Mouse (Mus musculus) gastrocnemius, adult 2 months (tissue): ENCODE measurements around the gene Mvb12b. TPM values are rescaled to one million over a fixed set of nuclear protein-coding genes. Genes with fewer than 3 reads are reported as not detected.

ENCODE experiments used
- DNase-seq: peaks from one replicate; pipeline ENCODE4 v3.0.0; 2022
- H3K27ac ChIP-seq: fragments of 200-600 bp; 2 replicates; pipeline ENCODE4 v1.8.1; 2022; ENCODE audit warnings: mild to moderate bottlenecking
- H3K4me3 ChIP-seq: fragments of 200-600 bp; 2 replicates; pipeline ENCODE4 v1.8.1; 2022; ENCODE audit warnings: mild to moderate bottlenecking, moderate library complexity
- CTCF ChIP-seq: fragments of 200-600 bp; IDR thresholded peaks from 2 replicates; pipeline ENCODE4 v1.8.1; 2022; ENCODE audit warnings: antibody characterized with exemption, mild to moderate bottlenecking, moderate library complexity
- intact Hi-C: fragments of 180-260 bp; cut with DNase I; formaldehyde crosslinking; loops from one replicate; pipeline ENCODE4 v1.15.1; 2025
- total RNA-seq, 2 experiments: library from RNA; stranded (reverse); gene quantifications; 2 replicates each; pipeline ENCODE4 v1.2.3; 2021

The Mvb12b gene
- total RNA-seq, 2 experiments from 2014 or later: 28.4 to 30.4 TPM

DNA sequence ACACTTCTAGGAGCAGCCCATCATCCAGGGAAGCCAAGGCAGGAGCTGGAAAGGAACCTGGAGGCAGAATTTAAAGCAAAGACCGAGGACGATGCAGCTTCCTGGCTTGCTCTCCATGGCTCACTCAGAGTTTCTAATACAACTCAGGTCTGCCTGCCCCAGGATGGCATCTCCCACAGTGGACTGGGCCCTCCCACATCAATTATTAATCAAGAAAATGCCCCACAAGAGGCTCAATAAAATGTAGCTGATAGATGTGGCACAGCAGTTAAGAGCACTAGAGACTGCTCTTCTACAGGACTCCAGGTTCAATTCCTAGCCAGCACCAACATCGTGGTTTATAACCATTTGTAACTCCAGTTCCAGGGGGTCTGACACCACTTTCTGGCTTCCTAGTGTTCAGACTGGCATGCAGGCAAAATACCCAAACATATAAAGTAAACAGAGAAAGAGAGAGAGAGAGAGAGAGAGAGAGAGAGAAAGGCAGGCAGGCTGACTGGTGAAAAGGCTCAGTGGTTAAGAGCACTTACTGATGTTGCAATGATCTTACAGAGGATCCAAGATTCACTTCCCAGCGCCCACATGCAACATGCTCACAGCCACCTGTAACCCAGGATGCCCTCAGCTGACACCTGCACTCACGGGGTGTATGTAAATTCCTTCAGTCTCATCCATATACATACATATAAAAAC is 18.6 kb downstream of the Mvb12b start:
- no peak for DNase-seq
- H3K4me3 ChIP-seq: no peak overlapping the region
- intact Hi-C loops: no loop called here
- no peak overlapping the region for H3K27ac ChIP-seq
- no peak for TF ChIP-seq CTCF

DNA sequence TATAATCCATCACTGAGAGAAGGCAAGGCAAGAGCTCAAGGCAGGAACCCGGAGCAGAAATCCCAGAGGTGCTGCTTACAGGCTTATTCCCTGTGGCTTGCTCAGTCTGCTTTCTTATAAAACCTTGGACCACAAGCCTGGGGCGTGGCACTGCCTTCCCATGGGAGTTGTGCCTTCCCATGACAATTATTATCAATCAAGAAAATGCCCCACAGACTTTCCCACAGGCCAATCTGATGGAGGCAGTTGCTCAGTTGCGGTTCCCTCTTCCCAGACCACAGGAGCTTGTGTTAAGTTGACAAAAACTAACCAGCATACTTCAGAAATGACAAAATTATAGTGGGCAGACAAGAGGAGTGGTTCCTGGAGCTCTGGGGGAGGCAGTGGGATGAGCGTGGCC is 19.4 kb downstream of the Mvb12b start:
- no peak for TF ChIP-seq CTCF
- Histone ChIP-seq H3K4me3 (no peak overlapping the region), H3K27ac (no peak overlapping the region)
- no peak for DNase-seq
- intact Hi-C loops: no loop called here

DNA sequence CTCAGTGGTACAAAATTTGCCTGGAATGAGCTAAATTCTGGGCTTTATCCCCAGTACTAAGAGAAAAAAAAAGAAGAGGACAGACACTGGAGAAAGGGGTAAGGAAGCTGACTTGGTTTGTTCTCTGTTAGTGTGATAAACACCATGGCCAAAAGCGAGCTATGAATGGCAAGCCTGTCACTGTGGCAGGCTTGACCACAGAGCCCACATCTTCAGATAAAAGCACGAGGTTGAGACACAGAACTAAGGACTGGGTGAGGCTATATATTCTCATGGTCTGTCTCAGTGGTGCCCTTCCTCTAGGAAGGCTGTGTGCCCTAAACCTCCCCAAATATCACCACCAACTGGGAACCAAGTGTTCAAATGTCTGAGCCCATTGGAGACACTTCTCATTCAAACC is 31.0 kb downstream of the Mvb12b start:
- TF ChIP-seq CTCF: no peak
- no peak overlapping the region for H3K4me3 ChIP-seq
- intact Hi-C loops: no loop called here
- DNase-seq: no peak
- H3K27ac ChIP-seq: no peak overlapping the region

DNA sequence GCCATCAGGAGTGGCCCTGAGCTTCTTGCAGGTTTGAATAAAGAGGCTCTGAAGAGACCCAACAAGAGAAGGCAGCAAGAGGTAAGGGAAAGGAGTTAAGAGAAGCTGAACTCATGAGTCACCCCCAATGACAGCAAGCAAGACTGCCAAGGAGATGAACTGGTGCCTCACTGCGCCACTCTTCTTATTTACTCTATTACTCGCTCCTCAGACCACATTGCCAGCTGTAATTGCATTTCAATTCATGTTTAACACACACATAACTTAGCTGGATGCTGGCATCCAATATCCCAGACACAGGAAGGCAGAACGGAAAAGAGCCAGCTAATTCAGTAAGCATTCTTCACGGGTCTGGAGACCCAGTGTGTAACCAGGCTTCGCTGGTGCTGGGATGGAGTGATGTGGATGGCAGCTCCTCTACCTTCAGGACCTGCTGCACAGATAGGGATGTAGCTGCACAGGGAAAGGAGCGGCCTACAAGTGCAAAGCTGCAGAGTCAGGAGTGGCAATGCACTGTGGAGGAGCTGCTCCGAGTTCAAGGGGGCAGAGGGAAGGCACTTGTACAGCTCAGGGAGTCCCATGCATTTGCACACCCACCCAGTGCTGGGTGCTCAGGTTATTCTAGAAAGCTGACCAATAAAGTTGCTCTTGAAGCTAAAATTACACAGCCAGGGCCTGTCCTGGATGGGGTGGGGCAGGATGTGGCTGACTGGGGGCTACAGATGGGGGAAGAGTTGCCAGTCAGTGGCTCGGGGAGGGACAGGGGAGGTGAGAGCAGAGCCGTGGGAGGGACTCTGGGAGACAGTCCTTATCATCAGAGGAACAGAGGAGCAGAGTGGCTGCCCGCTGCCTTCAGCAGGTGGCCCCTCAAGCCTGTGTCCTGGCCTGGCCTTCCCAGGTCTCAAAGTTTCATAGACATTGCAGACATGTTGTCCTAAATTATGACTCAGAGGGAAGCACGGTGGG is 34.5 kb downstream of the Mvb12b start:
- H3K4me3 ChIP-seq: no peak overlapping the region
- DNase-seq: no peak

DNA sequence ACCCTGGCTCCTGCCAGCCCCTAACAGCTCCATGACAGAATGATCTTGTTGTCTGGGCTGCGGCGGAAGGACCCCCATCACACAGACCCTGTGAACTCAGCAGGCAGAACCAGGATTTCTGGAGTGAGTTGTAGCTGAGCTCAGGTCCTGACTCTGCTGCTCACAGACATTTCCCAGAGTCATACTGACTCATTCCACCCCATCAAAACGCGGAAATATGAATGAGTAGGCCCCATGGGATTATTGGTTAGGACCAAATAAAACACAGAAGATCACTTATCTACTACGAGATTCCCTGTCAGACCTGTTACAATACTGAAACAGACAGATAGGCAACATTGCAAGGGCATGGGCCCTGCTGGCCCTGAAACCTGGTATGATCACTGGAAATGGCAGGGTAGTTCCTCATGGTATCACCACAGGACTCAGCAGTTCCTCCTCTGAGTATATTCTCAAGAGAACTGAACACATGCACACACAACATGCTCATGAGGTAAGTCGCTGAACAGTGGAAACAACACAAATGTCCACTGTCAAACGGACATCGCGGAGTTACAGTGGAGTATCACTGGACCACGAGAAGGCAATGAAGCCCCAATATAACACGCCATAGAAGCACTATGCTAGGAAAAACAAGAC is 40.4 kb downstream of the Mvb12b start:
- Histone ChIP-seq H3K27ac (no peak overlapping the region), H3K4me3 (no peak overlapping the region)
- no peak for TF ChIP-seq CTCF
- no peak for DNase-seq
- intact Hi-C loops: no loop called here

More for the DNA sequence above, 34.5 kb downstream of the Mvb12b start:
- H3K27ac ChIP-seq: no peak overlapping the region
- intact Hi-C loops: no loop called here
- TF ChIP-seq CTCF: no peak

DNA sequence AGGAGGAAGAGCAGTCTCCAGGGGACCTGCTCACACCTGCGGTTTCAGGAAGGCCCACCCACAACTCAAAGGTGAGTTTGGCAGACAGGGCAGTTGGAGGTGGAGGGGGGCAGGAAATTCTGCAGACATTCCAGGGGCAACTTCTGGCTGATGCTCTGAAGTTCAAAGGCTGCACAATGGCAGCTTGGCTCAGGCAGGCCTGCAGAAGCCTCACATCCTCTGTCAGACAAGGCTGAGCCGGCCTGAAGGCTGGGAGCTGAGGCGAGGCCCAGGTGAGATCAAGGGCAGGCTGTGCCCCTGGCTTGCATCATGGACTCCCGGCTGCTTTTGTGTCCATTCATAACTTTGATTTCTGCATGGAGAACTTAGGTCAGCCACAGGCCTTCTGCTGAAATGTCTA is 41.1 kb downstream of the Mvb12b start:
- Histone ChIP-seq H3K4me3 (no peak overlapping the region), H3K27ac (no peak overlapping the region)
- TF ChIP-seq CTCF: no peak
- intact Hi-C loops: no loop called here
- no peak for DNase-seq

DNA sequence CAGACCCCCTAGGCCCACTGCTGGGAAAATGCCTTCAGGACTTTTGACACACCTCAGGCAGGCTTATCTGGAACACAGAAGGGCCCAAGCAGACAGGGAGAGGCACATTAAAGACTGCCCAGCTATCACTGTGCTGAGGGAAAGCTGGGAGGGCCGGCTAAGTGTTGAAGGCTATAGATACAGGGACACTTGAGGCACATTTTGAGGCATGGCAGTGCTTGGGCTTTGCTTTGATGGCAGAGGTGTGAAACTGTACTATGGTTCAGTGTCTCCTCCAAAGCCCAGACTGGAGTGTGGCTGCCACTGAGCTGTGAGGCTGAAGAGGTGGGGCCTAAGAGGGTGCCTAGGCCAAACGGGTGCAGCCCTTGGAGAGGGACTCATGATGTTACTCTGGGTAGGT is 44.1 kb downstream of the Mvb12b start:
- H3K27ac ChIP-seq: no peak overlapping the region

DNA sequence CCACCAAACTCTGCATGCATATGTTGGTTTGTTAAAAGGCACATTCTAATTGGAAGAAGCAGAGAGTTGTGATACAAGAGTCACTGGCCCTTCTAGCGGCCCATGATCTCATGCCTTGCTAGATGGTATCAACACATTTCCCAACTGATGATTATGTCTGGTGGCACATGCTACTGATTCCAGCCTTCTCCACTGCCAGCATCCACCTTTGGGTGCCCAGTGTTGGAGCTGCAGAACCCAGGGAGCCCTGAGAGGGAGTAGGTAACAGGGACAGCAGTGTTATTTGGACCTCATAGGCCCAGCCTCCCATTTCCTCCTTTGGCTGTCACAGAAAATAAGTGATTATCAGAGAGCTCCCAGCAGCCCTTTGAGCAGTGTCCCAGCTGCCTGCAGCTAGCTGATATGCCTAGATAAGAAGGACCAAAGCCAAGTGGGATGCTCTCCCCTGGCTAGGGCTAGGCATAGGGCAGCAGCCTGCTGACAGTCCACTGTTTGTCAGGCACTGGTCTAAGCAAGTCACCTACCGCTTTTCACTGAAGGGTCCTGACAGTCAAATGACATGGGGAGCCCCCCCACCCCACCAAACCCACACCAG is 44.7 kb downstream of the Mvb12b start:
- intact Hi-C loops: no loop called here
- DNase-seq: no peak
- no peak overlapping the region for H3K27ac ChIP-seq

More for the DNA sequence above, 44.1 kb downstream of the Mvb12b start:
- no peak for DNase-seq
- intact Hi-C loops: no loop called here
- no peak for TF ChIP-seq CTCF
- no peak overlapping the region for H3K4me3 ChIP-seq

DNA sequence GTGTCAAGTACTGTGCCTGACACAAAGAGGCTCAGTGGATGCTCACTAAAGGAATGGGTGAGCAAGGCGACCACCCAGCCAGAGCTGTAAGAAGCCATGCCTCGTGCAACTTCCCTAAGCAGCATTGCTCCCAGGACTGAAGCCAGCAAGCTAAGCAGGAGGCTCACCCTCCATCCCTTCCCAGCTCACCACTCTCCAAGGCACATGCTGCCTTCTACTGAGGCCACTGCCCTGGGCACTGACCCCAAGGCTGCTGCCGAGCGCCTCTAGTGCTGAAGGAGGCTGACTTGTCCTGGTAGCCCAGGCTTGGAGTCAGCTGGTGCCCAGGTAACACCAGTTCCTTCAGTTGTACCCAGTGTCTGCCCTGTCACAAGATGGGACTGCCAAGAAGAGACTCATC is 45.8 kb downstream of the Mvb12b start:
- no peak overlapping the region for H3K4me3 ChIP-seq
- no peak for TF ChIP-seq CTCF
- intact Hi-C loops: no loop called here
- no peak overlapping the region for H3K27ac ChIP-seq
- DNase-seq: no peak

More for the DNA sequence above, 44.7 kb downstream of the Mvb12b start:
- no peak overlapping the region for H3K4me3 ChIP-seq
- no peak for TF ChIP-seq CTCF

DNA sequence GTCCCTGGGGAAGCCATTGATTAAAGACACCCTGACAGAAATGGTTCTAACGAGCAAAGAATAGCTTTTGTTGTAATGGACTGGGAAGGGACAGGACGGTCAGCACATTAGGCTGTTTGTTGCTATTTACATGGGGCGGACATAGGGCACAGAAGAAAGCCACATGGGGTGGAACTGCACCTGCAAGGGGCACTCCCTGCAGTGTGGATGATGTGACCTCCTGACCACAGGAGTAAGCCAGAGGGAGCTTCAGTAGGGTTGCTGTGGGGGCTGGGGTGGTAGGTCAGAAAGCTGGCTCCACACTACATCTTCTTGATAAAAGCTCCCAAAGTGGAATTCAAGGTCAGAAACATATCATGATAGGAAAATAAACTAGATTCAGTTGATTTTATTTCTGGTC is 47.3 kb downstream of the Mvb12b start:
- DNase-seq: no peak
- Histone ChIP-seq H3K27ac (no peak overlapping the region), H3K4me3 (no peak overlapping the region)
- no peak for TF ChIP-seq CTCF
- intact Hi-C loops: no loop called here

DNA sequence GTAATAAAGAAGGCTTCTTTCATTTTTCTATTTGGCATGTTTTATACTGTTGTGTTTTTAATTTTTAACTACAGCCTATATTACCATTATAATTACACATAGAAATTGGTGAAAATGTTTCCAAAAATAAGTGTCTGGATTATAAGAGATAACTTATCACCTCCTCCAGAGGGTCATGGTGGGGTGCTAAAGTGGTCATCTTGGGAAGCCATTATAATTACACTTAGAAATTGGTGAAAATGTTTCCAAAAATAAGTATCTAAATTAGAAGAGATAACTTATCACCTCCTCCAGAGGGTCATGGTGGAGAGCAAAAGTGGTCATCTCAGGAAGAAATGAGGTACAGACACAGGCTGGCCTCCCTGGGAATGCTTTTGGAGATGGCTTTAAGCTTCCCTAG is 48.5 kb downstream of the Mvb12b start:
- intact Hi-C loops: no loop called here
- no peak for DNase-seq
- H3K27ac ChIP-seq: no peak overlapping the region
- TF ChIP-seq CTCF: no peak
- no peak overlapping the region for H3K4me3 ChIP-seq

DNA sequence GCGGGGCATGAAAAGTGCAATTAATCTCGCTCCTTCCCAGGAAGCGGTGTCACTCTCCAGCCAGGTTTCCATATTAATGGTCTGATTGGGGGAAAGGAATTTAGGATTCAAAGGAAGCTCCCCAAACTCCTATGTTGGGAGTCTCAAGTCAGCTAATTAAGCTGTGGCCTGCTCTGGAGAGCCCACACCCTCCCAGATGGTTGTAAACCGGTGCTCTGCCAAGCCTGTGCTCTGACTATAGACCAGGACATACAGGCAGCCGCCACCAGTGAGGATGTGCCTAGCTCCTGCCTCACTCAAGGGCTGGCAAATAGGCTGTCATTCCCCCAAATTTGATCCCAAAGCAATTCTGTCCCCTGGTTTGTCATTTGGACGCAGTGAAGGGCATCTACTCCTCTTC is 50.4 kb downstream of the Mvb12b start:
- intact Hi-C loops: no loop called here
- no peak overlapping the region for H3K27ac ChIP-seq
- no peak overlapping the region for H3K4me3 ChIP-seq
- no peak for TF ChIP-seq CTCF
- DNase-seq: no peak

DNA sequence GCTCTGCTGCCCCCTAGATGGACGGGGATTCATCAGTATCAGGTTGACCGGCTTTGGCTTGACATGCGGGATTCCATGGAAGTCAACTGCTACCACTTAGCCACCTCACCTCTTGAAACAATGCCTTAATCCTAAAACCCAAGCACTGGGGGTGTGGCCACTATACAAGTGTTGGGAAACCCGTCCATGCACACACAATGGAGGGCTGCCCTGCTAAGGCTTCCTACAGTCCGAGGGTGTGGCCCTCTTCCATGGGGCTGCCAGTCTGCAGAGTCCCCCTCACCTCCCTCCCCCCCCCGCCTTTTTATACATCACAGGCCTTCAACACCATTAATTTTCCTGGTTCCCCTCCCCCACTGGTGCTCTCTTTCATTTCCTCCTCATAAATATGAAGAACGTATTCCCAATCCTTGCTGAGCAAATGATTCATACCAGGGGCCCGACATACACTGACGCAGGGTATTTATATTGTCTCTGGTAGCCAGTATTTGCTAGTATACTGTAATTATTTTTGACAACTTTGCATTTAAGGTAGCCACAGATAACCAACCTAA is 51.0 kb downstream of the Mvb12b start:
- intact Hi-C loops: no loop called here
- Histone ChIP-seq H3K27ac (no peak overlapping the region), H3K4me3 (no peak overlapping the region)
- no peak for DNase-seq
- no peak for TF ChIP-seq CTCF
